Mouse (Mus musculus) forebrain, postnatal 0 days (tissue): ENCODE data around the gene Clec1a. TPM values are rescaled to one million over a fixed set of nuclear protein-coding genes. Genes with fewer than 3 reads are reported as not detected.

Source experiments
- ATAC-seq: fragments of 200-750 bp; cut with Nextera tagmentation; 2 replicates; pipeline ENCODE4 v1.8.0; 2017; ENCODE audit warnings: mild to moderate bottlenecking, moderate library complexity
- DNase-seq: peaks from one replicate; pipeline ENCODE4 v3.0.0-alpha.2; 2015
- H3K27ac ChIP-seq: fragments of 300-500 bp; sonication (generic); 2 replicates; pipeline ENCODE4 v1.5.1; 2014; ENCODE audit warnings: low read depth, mild to moderate bottlenecking, antibody characterized with exemption, low read length, moderate library complexity, mixed read lengths
- H3K27me3 ChIP-seq: fragments of 300-500 bp; sonication (generic); 2 replicates; pipeline ENCODE4 v1.6.1; 2014; ENCODE audit warnings: mild to moderate bottlenecking, low read length, mixed read lengths; ENCODE audit not compliant: insufficient read depth
- H3K36me3 ChIP-seq: fragments of 300-500 bp; sonication (generic); 2 replicates; pipeline ENCODE4 v1.6.1; 2014; ENCODE audit warnings: mild to moderate bottlenecking, moderate library complexity; ENCODE audit not compliant: insufficient read depth
- H3K4me1 ChIP-seq: fragments of 300-500 bp; sonication (generic); 2 replicates; pipeline ENCODE4 v1.6.1; 2014; ENCODE audit warnings: antibody characterized with exemption; ENCODE audit not compliant: insufficient read depth
- H3K4me2 ChIP-seq: fragments of 300-500 bp; sonication (generic); 2 replicates; pipeline ENCODE4 v1.6.1; 2014; ENCODE audit warnings: low read depth, mild to moderate bottlenecking, moderate library complexity
- H3K4me3 ChIP-seq: fragments of 300-500 bp; sonication (generic); 2 replicates; pipeline ENCODE4 v1.5.1; 2014; ENCODE audit warnings: low read depth, low read length, mixed read lengths
- H3K9ac ChIP-seq: fragments of 300-500 bp; sonication (generic); 2 replicates; pipeline ENCODE4 v1.6.1; 2014; ENCODE audit warnings: mild to moderate bottlenecking
- H3K9me3 ChIP-seq: fragments of 300-500 bp; sonication (generic); 2 replicates; pipeline ENCODE4 v1.6.1; 2016; ENCODE audit warnings: low read length
- CTCF ChIP-seq: sonication (generic); IDR thresholded peaks from 2 replicates; pipeline ENCODE4 v1.5.1; 2016; ENCODE audit warnings: antibody characterized with exemption, control low read depth, low read depth
- WGBS: fragments of 180-500 bp; shearing (Covaris S2); extraction: QIAGEN DNeasy Blood & Tissue Kit; methylation state at CpG from one replicate; pipeline ENCODE4 v1.1.7; 2014; 5-methylcytosine and 5-hydroxymethylcytosine counted together
- polyA plus RNA-seq: library from polyadenylated mRNA; unstranded; fragments of >200 nt; fragmentation: Nextera tagmentation; extraction: Ambion mirVana; gene quantifications from 2 replicates; pipeline ENCODE4 v1.2.1, GENCODE M21; 2015
- total RNA-seq: library from RNA; depleted of rRNA; stranded (reverse); fragments of >200 nt; gene quantifications from 2 replicates; pipeline ENCODE4 v1.2.3, GENCODE M21; 2014; rRNA removed

Gene Clec1a
- total and polyA plus RNA-seq, 2 experiments from 2014 or later = 0.97 to 1.4 TPM

GRCm38 (mm10) chr6:129385000-129385399 is 66.8 kb downstream of the Clec1a start:
- Histone ChIP-seq H3K27ac (no peak overlapping the region), H3K4me3 (no peak overlapping the region), H3K9ac (no peak overlapping the region), H3K27me3 (no peaks in the 10 kb centered on the region), H3K9me3 (no peaks in the 10 kb centered on the region), H3K4me1 (no peaks in the 10 kb centered on the region), H3K4me2 (no peak overlapping the region), H3K36me3 (no peaks in the 10 kb centered on the region)
- no peak for DNase-seq
- no peak for ATAC-seq
- TF ChIP-seq CTCF = no peak
- 62% methylated on average over 4 of the region's 4 CpGs for WGBS

GRCm38 (mm10) chr6:129383466-129383865 is 68.3 kb downstream of the Clec1a start:
- no peak overlapping the region for H3K9ac ChIP-seq
- H3K4me3 ChIP-seq = no peak overlapping the region
- DNase-seq (no peak), ATAC-seq (no peak)
- H3K4me1 ChIP-seq = no peaks in the 10 kb centered on the region
- no peak overlapping the region for H3K27ac ChIP-seq
- no peak overlapping the region for H3K4me2 ChIP-seq
- 86% methylated on average over 3 of the region's 3 CpGs for WGBS
- no peak for TF ChIP-seq CTCF
- H3K27me3 ChIP-seq = no peaks in the 10 kb centered on the region
- H3K9me3 ChIP-seq = no peaks in the 10 kb centered on the region
- H3K36me3 ChIP-seq = no peaks in the 10 kb centered on the region

GRCm38 (mm10) chr6:129381736-129382135 is 70.1 kb downstream of the Clec1a start:
- H3K4me1 ChIP-seq = no peaks in the 10 kb centered on the region
- WGBS = 81% methylated on average over 1 of the region's 1 CpGs
- no peaks in the 10 kb centered on the region for H3K27me3 ChIP-seq
- TF ChIP-seq CTCF = no peak
- no peak overlapping the region for H3K4me3 ChIP-seq
- H3K27ac ChIP-seq = no peak overlapping the region
- no peak for ATAC-seq
- DNase-seq = no peak
- H3K4me2 ChIP-seq = no peak overlapping the region
- no peak overlapping the region for H3K9ac ChIP-seq
- no peaks in the 10 kb centered on the region for H3K36me3 ChIP-seq
- H3K9me3 ChIP-seq = no peaks in the 10 kb centered on the region

GRCm38 (mm10) chr6:129380454-129380853 is 71.3 kb downstream of the Clec1a start:
- Histone ChIP-seq H3K4me2 (no peak overlapping the region), H3K9me3 (no peaks in the 10 kb centered on the region), H3K4me1 (no peaks in the 10 kb centered on the region), H3K27me3 (no peaks in the 10 kb centered on the region), H3K4me3 (no peak overlapping the region), H3K9ac (no peak overlapping the region), H3K36me3 (no peaks in the 10 kb centered on the region), H3K27ac (no peak overlapping the region)
- no peak for ATAC-seq
- WGBS = 58% methylated on average over 4 of the region's 4 CpGs
- no peak for DNase-seq
- TF ChIP-seq CTCF = no peak

- ATAC-seq (no peak), DNase-seq (no peak)
- Histone ChIP-seq H3K9me3 (no peaks in the 10 kb centered on the region), H3K9ac (no peak overlapping the region), H3K27me3 (no peaks in the 10 kb centered on the region), H3K36me3 (no peaks in the 10 kb centered on the region), H3K4me1 (no peaks in the 10 kb centered on the region), H3K27ac (no peak overlapping the region), H3K4me3 (no peak overlapping the region), H3K4me2 (no peak overlapping the region)
- WGBS = 88% methylated on average over 2 of the region's 2 CpGs
- TF ChIP-seq CTCF = no peak
Observed at GRCm38 (mm10) chr6:129374937-129375471, 76.8 kb downstream of the Clec1a start.

Other genes starting within 250 kb of the Clec1a start
- not detected in 2 replicates for gene Cd69, start 176.6 kb downstream of the Clec1a start, total RNA-seq
- gene Cd69, start 176.6 kb downstream of the Clec1a start, polyA plus RNA-seq = 0.13 TPM in 1 of 2 replicates, not detected in the other
- gene 4922502D21Rik, start 120.2 kb downstream of the Clec1a start, total RNA-seq = not detected in 2 replicates
- not detected in 2 replicates for gene 4922502D21Rik, start 120.2 kb downstream of the Clec1a start, polyA plus RNA-seq
- 0.15 and 2.7 TPM in 2 replicates for gene Clec12a, start 109.3 kb downstream of the Clec1a start, total RNA-seq
- 0.12 and 0.23 TPM in 2 replicates for gene Clec12a, start 109.3 kb downstream of the Clec1a start, polyA plus RNA-seq
- not detected in 2 replicates for gene Clec12b, start 66.1 kb downstream of the Clec1a start, total RNA-seq
- 0.16 and 0.18 TPM in 2 replicates for gene Clec12b, start 66.1 kb downstream of the Clec1a start, polyA plus RNA-seq
- 2.0 TPM in 1 of 2 replicates, not detected in the other for gene Clec1b, start 54.7 kb downstream of the Clec1a start, total RNA-seq
- 0.49 and 0.56 TPM in 2 replicates for gene Clec1b, start 54.7 kb downstream of the Clec1a start, polyA plus RNA-seq
- gene Clec9a, start 43.1 kb downstream of the Clec1a start, total RNA-seq = 0.10 TPM in 1 of 2 replicates, not detected in the other
- not detected in 2 replicates for gene Clec9a, start 43.1 kb downstream of the Clec1a start, polyA plus RNA-seq
- gene Olr1, start 55.2 kb upstream of the Clec1a start, total RNA-seq = 0.10 TPM in 1 of 2 replicates, not detected in the other
- not detected in 2 replicates for gene Olr1, start 55.2 kb upstream of the Clec1a start, polyA plus RNA-seq
- not detected in 2 replicates for gene Tmem52b, start 60.6 kb upstream of the Clec1a start, total RNA-seq
- not detected in 2 replicates for gene Tmem52b, start 60.6 kb upstream of the Clec1a start, polyA plus RNA-seq
- gene Gabarapl1, start 81.2 kb upstream of the Clec1a start, total RNA-seq = 275 and 288 TPM in 2 replicates
- 243 and 276 TPM in 2 replicates for gene Gabarapl1, start 81.2 kb upstream of the Clec1a start, polyA plus RNA-seq
- gene Klre1, start 125.9 kb upstream of the Clec1a start, total RNA-seq = not detected in 2 replicates
- gene Klre1, start 125.9 kb upstream of the Clec1a start, polyA plus RNA-seq = 0.18 TPM in 1 of 2 replicates, not detected in the other
- not detected in 2 replicates for gene Klrd1, start 139.8 kb upstream of the Clec1a start, total RNA-seq
- gene Klrd1, start 139.8 kb upstream of the Clec1a start, polyA plus RNA-seq = not detected in 2 replicates
- not detected in 2 replicates for gene Klrk1, start 171.9 kb upstream of the Clec1a start, total RNA-seq
- not detected in 2 replicates for gene Klrk1, start 171.9 kb upstream of the Clec1a start, polyA plus RNA-seq
- not detected in 2 replicates for gene Klrc3, start 191.3 kb upstream of the Clec1a start, total RNA-seq
- gene Klrc3, start 191.3 kb upstream of the Clec1a start, polyA plus RNA-seq = not detected in 2 replicates
- not detected in 2 replicates for gene Klrc2, start 208.7 kb upstream of the Clec1a start, total RNA-seq
- not detected in 2 replicates for gene Klrc2, start 208.7 kb upstream of the Clec1a start, polyA plus RNA-seq
- gene Klrc1, start 227.0 kb upstream of the Clec1a start, total RNA-seq = not detected in 2 replicates
- 0.14 TPM in 1 of 2 replicates, not detected in the other for gene Klrc1, start 227.0 kb upstream of the Clec1a start, polyA plus RNA-seq